8 mouse cellular contexts compared by ENCODE assay signal in the genomic region with DNA sequence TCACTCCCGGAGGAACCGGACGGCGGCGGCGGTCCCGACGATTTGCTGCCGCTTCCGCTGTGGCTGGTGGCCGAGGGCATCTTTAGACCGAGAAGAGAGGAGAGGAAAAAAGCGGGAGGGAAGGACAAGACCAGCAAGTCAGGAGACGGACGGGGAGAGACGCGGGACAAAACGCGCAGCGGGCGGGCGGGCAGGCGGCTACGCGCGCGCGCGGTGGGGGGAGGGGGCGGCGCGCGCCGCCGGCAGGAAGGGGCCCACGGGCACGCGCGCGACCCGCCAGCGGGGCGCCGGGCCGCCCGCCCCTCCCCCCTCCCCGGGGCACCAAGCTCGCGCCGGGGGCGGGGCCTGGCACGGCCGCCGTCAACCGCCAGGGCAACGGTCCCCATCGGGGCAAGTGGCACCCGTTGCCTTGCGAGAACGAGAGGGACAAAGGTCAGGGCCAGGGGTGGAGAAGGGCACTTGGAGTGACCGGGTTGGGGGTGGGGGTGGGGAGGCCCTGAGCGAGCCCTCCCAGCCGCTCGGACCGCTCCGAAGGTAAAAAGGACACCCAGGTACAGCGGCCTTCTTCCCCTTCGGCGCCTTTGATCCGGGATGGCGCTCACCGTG. TPM values are rescaled to one million over a fixed set of nuclear protein-coding genes. Genes with fewer than 3 reads are reported as not detected.
DNase-seq lines count a peak whose midpoint lies in the region; ATAC-seq and TF ChIP-seq lines count a peak whose summit lies in the region.

No protein-coding gene starts in this region.

- no peaks in the 10 kb centered on the region for H3K27me3 ChIP-seq in heart, embryonic 13.5 days (replicated peaks)
- H3K27me3 ChIP-seq in liver, embryonic 13.5 days: no peaks in the 10 kb centered on the region
- no peaks in the 10 kb centered on the region for H3K27me3 ChIP-seq in stomach, embryonic 16.5 days (ENCODE audit: control insufficient read depth, insufficient read depth, low read length)

- peak overlapping the region; percentile 100 for H3K27ac ChIP-seq in bone marrow, adult 2 months (ENCODE audit: control insufficient read depth, insufficient read depth, low read depth, low read length, poor library complexity)
- H3K27ac ChIP-seq in heart, embryonic 13.5 days (replicated peaks): peak overlapping the region; percentile 100
- peak overlapping the region; percentile 99 for H3K27ac ChIP-seq in liver, embryonic 13.5 days
- peak overlapping the region; percentile 100 for H3K27ac ChIP-seq in stomach, embryonic 16.5 days (ENCODE audit: low read length)

- TF ChIP-seq CTCF in bone marrow, adult 2 months (IDR thresholded peaks at IDR 0.05; ENCODE audit: control insufficient read depth, insufficient read depth, low read length): no peak

- H3K4me1 ChIP-seq in bone marrow, adult 2 months (ENCODE audit: control insufficient read depth, insufficient read depth, low read length): no peaks in the 10 kb centered on the region; the same call in 1 of the 2 replicates
- peaks cover 29% of the 10 kb centered on the region for H3K4me1 ChIP-seq in heart, embryonic 13.5 days
- peaks cover 45% of the 10 kb centered on the region for H3K4me1 ChIP-seq in liver, embryonic 13.5 days (replicated peaks)
- H3K4me1 ChIP-seq in stomach, embryonic 16.5 days (ENCODE audit: control insufficient read depth, insufficient read depth, low read length): peaks cover 17% of the 10 kb centered on the region; the same call in 1 of the 2 replicates

- H3K4me3 ChIP-seq in bone marrow, adult 2 months (replicated peaks; ENCODE audit: control insufficient read depth, low read depth, low read length): peak overlapping the region; percentile 73
- peak overlapping the region; percentile 94 for H3K4me3 ChIP-seq in heart, embryonic 13.5 days
- H3K4me3 ChIP-seq in liver, embryonic 13.5 days (replicated peaks): peak overlapping the region; percentile 97
- peak overlapping the region; percentile 100 for H3K4me3 ChIP-seq in stomach, embryonic 16.5 days (replicated peaks; ENCODE audit: low read length)

- DNase-seq in CD4-positive helper T cell, adult 2 months (ENCODE audit: low read depth, low spot score): peak; percentile 89
- DNase-seq in kidney, postnatal 25 days: peak; percentile 86 to 95
- peak; percentile 73 for DNase-seq in liver, embryonic 13.5 days
- DNase-seq in naive thymus-derived CD4-positive, alpha-beta T cell, adult 2 months (ENCODE audit: low read depth): peak; percentile 88

- peak overlapping the region; percentile 100 for H3K9ac ChIP-seq in heart, embryonic 13.5 days
- peak overlapping the region; percentile 98 for H3K9ac ChIP-seq in liver, embryonic 13.5 days
- peak overlapping the region; percentile 97 for H3K9ac ChIP-seq in stomach, embryonic 16.5 days (ENCODE audit: low read length)

- peak overlapping the region; percentile 84 for H3K4me2 ChIP-seq in heart, embryonic 13.5 days
- H3K4me2 ChIP-seq in liver, embryonic 13.5 days: peak overlapping the region; percentile 82
- peak overlapping the region; percentile 71 for H3K4me2 ChIP-seq in stomach, embryonic 16.5 days (ENCODE audit: low read depth, low read length)

- WGBS in bone marrow, adult 2 months: under 1% methylated on average over 67 of the region's 72 CpGs
- WGBS in heart, embryonic 13.5 days: 1% methylated on average over 53 of the region's 72 CpGs
- WGBS in liver, embryonic 13.5 days (ENCODE audit: insufficient replicate concordance): 1% methylated on average over 58 of the region's 72 CpGs
- WGBS in stomach, embryonic 16.5 days: 1% methylated on average over 53 of the region's 72 CpGs

- TF ChIP-seq POLR2A in bone marrow, adult 2 months (IDR thresholded peaks at IDR 0.05; ENCODE audit: borderline replicate concordance, control insufficient read depth, low read depth, low read length): no peak; the same call in none of the 2 replicates

- no peaks in the 10 kb centered on the region for H3K9me3 ChIP-seq in heart, embryonic 13.5 days
- H3K9me3 ChIP-seq in liver, embryonic 13.5 days (replicated peaks): no peaks in the 10 kb centered on the region
- no peaks in the 10 kb centered on the region for H3K9me3 ChIP-seq in stomach, embryonic 16.5 days (replicated peaks; ENCODE audit: control insufficient read depth, low read length)

- peaks cover 25% of the 10 kb centered on the region for H3K36me3 ChIP-seq in heart, embryonic 13.5 days
- peaks cover 23% of the 10 kb centered on the region for H3K36me3 ChIP-seq in liver, embryonic 13.5 days
- 0 out of 2 replicates have a peak, but pooled peaks cover 3% of the 10 kb centered on the region for H3K36me3 ChIP-seq in stomach, embryonic 16.5 days (ENCODE audit: control insufficient read depth, insufficient read depth, low read length)

- peak; percentile 48 for ATAC-seq in erythroblast, adult 5-6 weeks (replicated peaks; ENCODE audit: low FRiP score, poor library complexity, severe bottlenecking)
- peak; percentile 73 for ATAC-seq in heart, embryonic 13.5 days (ENCODE audit: extremely low read depth, insufficient number of reproducible peaks, low FRiP score, low TSS enrichment)
- ATAC-seq in liver, embryonic 13.5 days (ENCODE audit: low read depth): peak; percentile 75
- ATAC-seq in stomach, embryonic 16.5 days (ENCODE audit: insufficient read depth, low FRiP score): peak; percentile 75

RNA-seq across cellular contexts. Expression of gene Caprin1, which starts 0.5 kb away (rescaled TPM):
- polyA plus RNA-seq in bone marrow, adult 2 months (2011; ENCODE audit: insufficient read depth, insufficient read length, low replicate concordance, missing spikeins): 61.4 and 116 TPM in 2 replicates
- total RNA-seq in erythroblast, adult 5-6 weeks (2015; ENCODE audit: low replicate concordance): 103 and 109 TPM in 2 replicates
- total RNA-seq in erythroblast, adult 5-6 weeks (2017; ENCODE audit: low replicate concordance): 109 and 137 TPM in 2 replicates
- polyA plus RNA-seq in heart, embryonic 13.5 days (2015; fragmentation: Nextera tagmentation; extraction: Ambion mirVana): 199 and 202 TPM in 2 replicates
- 134 and 178 TPM in 2 replicates for polyA plus RNA-seq in liver, embryonic 13.5 days (2015; fragmentation: Nextera tagmentation; extraction: Ambion mirVana)
- 220 and 223 TPM in 2 replicates for polyA plus RNA-seq in stomach, embryonic 16.5 days (2015; fragmentation: Nextera tagmentation; extraction: Ambion mirVana)

RNA-seq across cellular contexts. Expression of gene Nat10, which starts 35.9 kb away (rescaled TPM):
- polyA plus RNA-seq in bone marrow, adult 2 months (2011; ENCODE audit: insufficient read depth, insufficient read length, low replicate concordance, missing spikeins): 13.2 and 22.8 TPM in 2 replicates
- total RNA-seq in erythroblast, adult 5-6 weeks (2015; ENCODE audit: low replicate concordance): 9.6 and 10.2 TPM in 2 replicates
- 19.2 and 21.7 TPM in 2 replicates for total RNA-seq in erythroblast, adult 5-6 weeks (2017; ENCODE audit: low replicate concordance)
- 15.8 and 16.1 TPM in 2 replicates for polyA plus RNA-seq in heart, embryonic 13.5 days (2015; fragmentation: Nextera tagmentation; extraction: Ambion mirVana)
- 20.7 and 24.2 TPM in 2 replicates for polyA plus RNA-seq in liver, embryonic 13.5 days (2015; fragmentation: Nextera tagmentation; extraction: Ambion mirVana)
- 27.1 and 27.8 TPM in 2 replicates for polyA plus RNA-seq in stomach, embryonic 16.5 days (2015; fragmentation: Nextera tagmentation; extraction: Ambion mirVana)

Comparison
In these comparisons a context has a peak if more than half of its experiments do, and no peak if none do; other contexts are left out.
1. Peak in every context shown above with its lines: DNase-seq, ATAC-seq, H3K4me3 ChIP-seq and H3K27ac ChIP-seq.